Mouse (Mus musculus): ENCODE measurements around the gene Eif3b.

DNA sequence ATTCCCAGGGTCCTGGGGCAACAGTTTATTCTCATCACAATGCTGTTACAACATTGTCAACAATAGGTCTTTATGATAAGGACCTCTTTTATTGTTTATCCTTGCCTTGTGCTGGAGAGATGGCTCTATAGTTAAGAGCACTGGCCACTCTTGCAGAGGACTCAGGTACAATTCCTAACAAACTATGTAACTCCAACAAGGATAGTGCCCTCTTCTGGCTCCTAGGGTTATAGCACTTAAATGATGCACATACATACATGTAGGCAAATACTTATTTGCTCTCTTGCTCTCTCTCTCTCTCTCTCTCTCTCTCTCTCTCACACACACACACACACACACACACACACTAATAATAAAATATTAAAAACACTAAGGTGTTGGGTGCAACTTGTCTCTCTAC lies 10.3 kb upstream of the Eif3b start:
- TF ChIP-seq CTCF (IDR thresholded peaks at IDR 0.05; ENCODE audit: control insufficient read depth, insufficient read depth, insufficient read length): no peak
- no peak for TF ChIP-seq CEBPB (IDR thresholded peaks at IDR 0.05; ENCODE audit: low read depth)
- no peak for TF ChIP-seq MYOG (IDR thresholded peaks at IDR 0.05; ENCODE audit: control insufficient read depth, extremely low read depth, insufficient read length)
- no peak for TF ChIP-seq FOSL1 (IDR thresholded peaks at IDR 0.05; ENCODE audit: insufficient read depth, low read length, poor library complexity, severe bottlenecking)
